Mouse (Mus musculus) thymus, adult 2 months (tissue): ENCODE results near the gene Tlk1.

Source experiments
- CTCF ChIP-seq: fragments of 200-500 bp; IDR thresholded peaks from 2 replicates; pipeline ENCODE4 v1.5.1; 2012; ENCODE audit warnings: mild to moderate bottlenecking, control low read depth, low read length, moderate library complexity, borderline replicate concordance; ENCODE audit not compliant: control insufficient read depth, poor library complexity, insufficient read depth; ENCODE audit errors: extremely low read depth
- POLR2A ChIP-seq: fragments of 200-500 bp; IDR thresholded peaks from 2 replicates; pipeline ENCODE4 v1.6.1; 2012; ENCODE audit warnings: mild to moderate bottlenecking, low read length, control low read depth, moderate library complexity; ENCODE audit not compliant: control insufficient read depth, poor library complexity, insufficient read depth; ENCODE audit errors: extremely low read depth

- TF ChIP-seq CTCF (no peak), POLR2A (no peak)
Observed at GRCm38 (mm10) chr2:70838536-70839216, 13.1 kb upstream of the Tlk1 start.
